ENCODE assay signal across 9 mouse cellular contexts in genomic region chr16:13351268-13351667, GRCm38 (mm10).
DNase-seq lines count a peak whose midpoint lies in the region; ATAC-seq and TF ChIP-seq lines count a peak whose summit lies in the region.
"Had no signal": no experiment of that assay in that cellular context is flagged by ENCODE, and none has a peak within 500 bp of the region (broad histone marks: within the 10 kb centered on the region; RNA-seq: fewer than 3 reads in every experiment).

No protein-coding gene starts in this region.

- no peak overlapping the region for H3K27ac ChIP-seq in hindbrain, postnatal 0 days
- H3K27ac ChIP-seq in hindbrain, embryonic 16.5 days (ENCODE audit: low read depth, low read length), result no peak overlapping the region

- peak; percentile 35; the same call in 1 of the 2 replicates for TF ChIP-seq CTCF in hindbrain, postnatal 0 days (IDR thresholded peaks at IDR 0.05; ENCODE audit: low read depth)

- ATAC-seq in hindbrain, postnatal 0 days, result no peak
- ATAC-seq in hindbrain, embryonic 16.5 days, result no peak

- H3K4me1 ChIP-seq in hindbrain, postnatal 0 days (ENCODE audit: insufficient read depth, low read length), result no peaks in the 10 kb centered on the region
- 0 out of 2 replicates have a peak, but pooled peaks cover 2% of the 10 kb centered on the region for H3K4me1 ChIP-seq in hindbrain, embryonic 16.5 days (ENCODE audit: control insufficient read depth, insufficient read depth, low read depth, low read length)

- H3K9me3 ChIP-seq in hindbrain, postnatal 0 days (ENCODE audit: low read length), result no peaks in the 10 kb centered on the region
- no peaks in the 10 kb centered on the region for H3K9me3 ChIP-seq in hindbrain, embryonic 16.5 days (ENCODE audit: control insufficient read depth, low read length)

- H3K4me3 ChIP-seq in hindbrain, postnatal 0 days (ENCODE audit: low read length), result no peak overlapping the region
- no peak overlapping the region for H3K4me3 ChIP-seq in hindbrain, embryonic 16.5 days (ENCODE audit: low read length)

- no peaks in the 10 kb centered on the region for H3K36me3 ChIP-seq in hindbrain, postnatal 0 days (ENCODE audit: insufficient read depth, low read length)
- H3K36me3 ChIP-seq in hindbrain, embryonic 16.5 days (ENCODE audit: control insufficient read depth, insufficient read depth, low read length), result no peaks in the 10 kb centered on the region

- no peak for DNase-seq in hindbrain, postnatal 0 days (ENCODE audit: low spot score)
- DNase-seq in 416B (ENCODE audit: low read depth) (peak; percentile 55), ES-CJ7 (ENCODE audit: low read depth, low spot score) (peak; percentile 32)
- DNase-seq in kidney, postnatal 10 days, result peak; percentile 45
- no peak for DNase-seq in embryo, embryonic 11 days
- DNase-seq in spleen, adult 18-20 months, result no peak
- DNase-seq in layer of hippocampus, adult 18-20 months (ENCODE audit: low spot score in 2 of 2), result no peak
- DNase-seq: layer of hippocampus, adult 9-11 months had no signal

- H3K9ac ChIP-seq in hindbrain, postnatal 0 days (replicated peaks; ENCODE audit: low read length), result no peak overlapping the region
- no peak overlapping the region for H3K9ac ChIP-seq in hindbrain, embryonic 16.5 days (ENCODE audit: low read depth, low read length)

- no peaks in the 10 kb centered on the region for H3K27me3 ChIP-seq in hindbrain, postnatal 0 days (ENCODE audit: insufficient read depth, low read length)
- H3K27me3 ChIP-seq in hindbrain, embryonic 16.5 days (replicated peaks; ENCODE audit: control insufficient read depth, insufficient read depth, low read length), result no peaks in the 10 kb centered on the region

- H3K4me2 ChIP-seq in hindbrain, postnatal 0 days (ENCODE audit: low read depth, low read length), result no peak overlapping the region
- H3K4me2 ChIP-seq in hindbrain, embryonic 16.5 days (ENCODE audit: low read length), result no peak overlapping the region

Comparison
In these comparisons a context has a peak if more than half of its experiments do, and no peak if none do; other contexts are left out.
1. DNase-seq: peak in 416B (single experiment), ES-CJ7 (single experiment) and kidney, postnatal 10 days (single experiment); none in hindbrain, postnatal 0 days (single experiment), embryo, embryonic 11 days (single experiment), spleen, adult 18-20 months (0 of 2) and layer of hippocampus, adult 18-20 months (0 of 2).